Mouse (Mus musculus): ENCODE data around the gene Parvb. TPM values are rescaled to one million over a fixed set of nuclear protein-coding genes. Genes with fewer than 3 reads are reported as not detected.

The Parvb gene
- polyA plus RNA-seq, 1 experiment from 2014 or later = 15.5 TPM

DNA sequence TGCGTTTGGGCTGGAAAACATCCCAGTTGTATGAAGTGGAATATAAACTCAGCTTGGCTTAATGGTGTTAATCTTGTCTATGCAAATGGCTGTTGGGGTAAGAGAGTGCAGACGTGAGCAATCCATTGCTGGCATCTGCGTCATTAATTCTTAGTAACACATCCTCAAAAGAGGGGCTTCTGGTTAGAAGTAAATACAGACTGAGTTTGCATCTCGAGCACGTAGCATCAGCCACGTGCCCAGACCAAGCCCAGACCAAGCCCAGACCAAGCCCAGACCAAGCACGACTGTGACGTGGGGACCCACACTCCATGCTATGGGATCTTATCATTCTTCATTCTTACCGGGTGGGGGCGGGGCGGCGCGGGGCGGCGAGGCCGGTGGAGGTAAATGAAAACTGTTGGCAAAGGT lies 7.2 kb downstream of the Parvb start:
- WGBS = 14% methylated on average over 16 of the region's 16 CpGs

DNA sequence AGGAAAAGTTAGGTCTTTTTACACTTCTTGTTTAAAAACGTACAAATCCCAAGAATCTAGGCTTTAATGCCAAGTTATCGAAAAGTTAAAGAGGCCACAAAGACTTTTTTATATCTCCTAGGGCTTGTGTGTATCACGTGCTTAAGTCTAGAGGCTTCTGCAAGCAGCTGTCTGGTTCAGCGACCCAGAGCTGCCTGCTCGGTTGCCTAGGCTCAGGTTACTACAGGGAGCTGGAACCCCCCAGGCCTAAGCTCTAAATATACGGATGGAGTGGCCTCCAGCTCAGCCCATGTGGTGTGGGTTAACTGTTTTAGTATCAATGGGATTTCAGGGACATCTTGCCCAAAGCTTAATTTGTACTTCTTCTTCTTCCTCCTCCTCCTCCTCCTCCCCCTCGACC lies 9.7 kb downstream of the Parvb start:
- Histone ChIP-seq H3K4me1 (peaks cover 44% of the 10 kb centered on the region), H3K27ac (replicated peaks) (no peak overlapping the region), H3K9ac (peak overlapping the region; percentile 30), H3K9me3 (no peaks in the 10 kb centered on the region), H3K4me2 (no peak overlapping the region), H3K27me3 (replicated peaks) (no peaks in the 10 kb centered on the region), H3K4me3 (no peak overlapping the region), H3K36me3 (peaks cover 13% of the 10 kb centered on the region)
- no peak for ATAC-seq (ENCODE audit: extremely low read depth, insufficient number of reproducible peaks, low FRiP score, low TSS enrichment)
- 46% methylated on average over 7 of the region's 7 CpGs for WGBS

More for the DNA sequence above, 7.2 kb downstream of the Parvb start:
- H3K27me3 ChIP-seq (replicated peaks) = no peaks in the 10 kb centered on the region
- H3K36me3 ChIP-seq = peaks cover 24% of the 10 kb centered on the region
- H3K9me3 ChIP-seq = no peaks in the 10 kb centered on the region
- peak overlapping the region; percentile 52 for H3K9ac ChIP-seq
- H3K4me3 ChIP-seq = peak overlapping the region; percentile 16
- no peak for ATAC-seq (ENCODE audit: extremely low read depth, insufficient number of reproducible peaks, low FRiP score, low TSS enrichment)
- peak overlapping the region; percentile 58 for H3K4me2 ChIP-seq
- peaks cover 41% of the 10 kb centered on the region for H3K4me1 ChIP-seq
- H3K27ac ChIP-seq (replicated peaks) = no peak overlapping the region

- Histone ChIP-seq H3K4me2 (no peak overlapping the region), H3K27ac (replicated peaks) (peak overlapping the region; percentile 77)
- ATAC-seq (ENCODE audit: extremely low read depth, insufficient number of reproducible peaks, low FRiP score, low TSS enrichment) = no peak
Measured at GRCm38 (mm10) chr15:84245104-84245503, 13.3 kb downstream of the Parvb start.

GRCm38 (mm10) chr15:84246195-84246594 lies 14.4 kb downstream of the Parvb start:
- H3K9ac ChIP-seq = no peak overlapping the region

More at GRCm38 (mm10) chr15:84245104-84245503, 13.3 kb downstream of the Parvb start:
- Histone ChIP-seq H3K4me1 (peaks cover 27% of the 10 kb centered on the region), H3K9me3 (no peaks in the 10 kb centered on the region; the same call in 1 of the 2 replicates), H3K36me3 (peaks cover 17% of the 10 kb centered on the region), H3K4me3 (no peak overlapping the region), H3K9ac (peak overlapping the region; percentile 2; the same call in 1 of the 2 replicates), H3K27me3 (replicated peaks) (no peaks in the 10 kb centered on the region)
- 66% methylated on average over 7 of the region's 7 CpGs for WGBS

DNA sequence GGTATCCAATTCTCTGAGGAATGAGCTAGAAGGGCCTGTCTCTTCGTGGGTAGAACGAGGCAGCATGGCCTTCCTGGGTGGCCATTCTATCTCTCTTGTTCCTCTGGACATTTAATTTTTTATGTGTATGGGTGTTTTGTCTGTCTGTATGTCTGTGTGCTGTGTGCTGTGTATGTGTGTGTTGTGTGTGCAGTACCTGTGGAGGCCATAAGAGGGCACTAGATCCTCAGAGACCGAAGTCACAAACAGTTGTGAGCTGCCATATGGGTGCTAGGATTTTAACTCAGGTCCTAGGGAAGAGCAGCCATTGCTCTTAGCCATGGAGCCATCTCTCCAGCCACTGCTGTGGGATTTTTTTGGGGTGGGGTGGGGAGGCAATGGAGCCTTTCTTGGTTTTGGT lies 15.5 kb downstream of the Parvb start:
- Histone ChIP-seq H3K9ac (no peak overlapping the region), H3K27me3 (replicated peaks) (no peaks in the 10 kb centered on the region), H3K4me3 (no peak overlapping the region), H3K9me3 (no peaks in the 10 kb centered on the region; the same call in 1 of the 2 replicates), H3K4me1 (peaks cover 40% of the 10 kb centered on the region), H3K36me3 (peaks cover 17% of the 10 kb centered on the region), H3K27ac (replicated peaks) (no peak overlapping the region), H3K4me2 (no peak overlapping the region)
- ATAC-seq (ENCODE audit: extremely low read depth, insufficient number of reproducible peaks, low FRiP score, low TSS enrichment) = no peak
- WGBS = 88% methylated on average over 3 of the region's 3 CpGs

More at GRCm38 (mm10) chr15:84246195-84246594, 14.4 kb downstream of the Parvb start:
- WGBS = 86% methylated on average over 6 of the region's 6 CpGs
- Histone ChIP-seq H3K27ac (replicated peaks) (no peak overlapping the region), H3K9me3 (no peaks in the 10 kb centered on the region; the same call in 1 of the 2 replicates), H3K4me2 (no peak overlapping the region), H3K36me3 (peaks cover 17% of the 10 kb centered on the region), H3K4me1 (peaks cover 34% of the 10 kb centered on the region), H3K27me3 (replicated peaks) (no peaks in the 10 kb centered on the region), H3K4me3 (no peak overlapping the region)
- ATAC-seq (ENCODE audit: extremely low read depth, insufficient number of reproducible peaks, low FRiP score, low TSS enrichment) = no peak

- peak; percentile 52; the same call in 1 of the 2 replicates for ATAC-seq (ENCODE audit: extremely low read depth, insufficient number of reproducible peaks, low FRiP score, low TSS enrichment)
- Histone ChIP-seq H3K9ac (peak overlapping the region; percentile 72), H3K4me3 (no peak overlapping the region), H3K36me3 (peaks cover 7% of the 10 kb centered on the region; the same call in 1 of the 2 replicates), H3K27me3 (replicated peaks) (no peaks in the 10 kb centered on the region), H3K27ac (replicated peaks) (peak overlapping the region; percentile 95), H3K4me2 (peak overlapping the region; percentile 36), H3K9me3 (no peaks in the 10 kb centered on the region; the same call in 1 of the 2 replicates), H3K4me1 (peaks cover 67% of the 10 kb centered on the region)
- WGBS = 34% methylated on average over 13 of the region's 13 CpGs
Measured at GRCm38 (mm10) chr15:84251227-84251626, 19.4 kb downstream of the Parvb start.

GRCm38 (mm10) chr15:84252645-84253044 lies 20.8 kb downstream of the Parvb start:
- Histone ChIP-seq H3K4me2 (no peak overlapping the region), H3K36me3 (0 out of 2 replicates have a peak, but pooled peaks cover under 1% of the 10 kb centered on the region), H3K9ac (no peak overlapping the region), H3K27ac (replicated peaks) (peak overlapping the region; percentile 95), H3K27me3 (replicated peaks) (no peaks in the 10 kb centered on the region), H3K9me3 (no peaks in the 10 kb centered on the region), H3K4me1 (peaks cover 81% of the 10 kb centered on the region), H3K4me3 (no peak overlapping the region)
- ATAC-seq (ENCODE audit: extremely low read depth, insufficient number of reproducible peaks, low FRiP score, low TSS enrichment) = no peak
- WGBS = 81% methylated on average over 7 of the region's 7 CpGs

- WGBS = 21% methylated on average over 11 of the region's 11 CpGs
- peaks cover 87% of the 10 kb centered on the region for H3K4me1 ChIP-seq
- H3K4me2 ChIP-seq = peak overlapping the region; percentile 30
Measured at GRCm38 (mm10) chr15:84253757-84254156, 21.9 kb downstream of the Parvb start.

GRCm38 (mm10) chr15:84254387-84254786 lies 22.5 kb downstream of the Parvb start:
- H3K27ac ChIP-seq (replicated peaks) = peak overlapping the region; percentile 95
- WGBS = 48% methylated on average over 8 of the region's 8 CpGs
- no peaks in the 10 kb centered on the region for H3K27me3 ChIP-seq (replicated peaks)
- no peak overlapping the region for H3K4me3 ChIP-seq
- no peaks in the 10 kb centered on the region for H3K36me3 ChIP-seq
- no peak for ATAC-seq (ENCODE audit: extremely low read depth, insufficient number of reproducible peaks, low FRiP score, low TSS enrichment)
- peak overlapping the region; percentile 30 for H3K4me2 ChIP-seq
- peaks cover 90% of the 10 kb centered on the region for H3K4me1 ChIP-seq
- H3K9ac ChIP-seq = peak overlapping the region; percentile 68
- H3K9me3 ChIP-seq = no peaks in the 10 kb centered on the region

More at GRCm38 (mm10) chr15:84253757-84254156, 21.9 kb downstream of the Parvb start:
- Histone ChIP-seq H3K4me3 (no peak overlapping the region), H3K9ac (peak overlapping the region; percentile 68), H3K9me3 (no peaks in the 10 kb centered on the region), H3K36me3 (no peaks in the 10 kb centered on the region), H3K27me3 (replicated peaks) (no peaks in the 10 kb centered on the region), H3K27ac (replicated peaks) (peak overlapping the region; percentile 95)
- peak; percentile 70; the same call in 1 of the 2 replicates for ATAC-seq (ENCODE audit: extremely low read depth, insufficient number of reproducible peaks, low FRiP score, low TSS enrichment)

GRCm38 (mm10) chr15:84256254-84256850 lies 24.5 kb downstream of the Parvb start:
- 62% methylated on average over 12 of the region's 12 CpGs for WGBS
- H3K4me3 ChIP-seq = no peak overlapping the region
- peak overlapping the region; percentile 45; the same call in 1 of the 2 replicates for H3K27ac ChIP-seq (replicated peaks)
- peaks cover 87% of the 10 kb centered on the region for H3K4me1 ChIP-seq
- ATAC-seq (ENCODE audit: extremely low read depth, insufficient number of reproducible peaks, low FRiP score, low TSS enrichment) = no peak
- no peak overlapping the region for H3K4me2 ChIP-seq
- no peaks in the 10 kb centered on the region for H3K9me3 ChIP-seq
- 0 out of 2 replicates have a peak, but pooled peaks cover 6% of the 10 kb centered on the region for H3K36me3 ChIP-seq
- H3K9ac ChIP-seq = peak overlapping the region; percentile 40; the same call in 1 of the 2 replicates
- H3K27me3 ChIP-seq (replicated peaks) = no peaks in the 10 kb centered on the region

DNA sequence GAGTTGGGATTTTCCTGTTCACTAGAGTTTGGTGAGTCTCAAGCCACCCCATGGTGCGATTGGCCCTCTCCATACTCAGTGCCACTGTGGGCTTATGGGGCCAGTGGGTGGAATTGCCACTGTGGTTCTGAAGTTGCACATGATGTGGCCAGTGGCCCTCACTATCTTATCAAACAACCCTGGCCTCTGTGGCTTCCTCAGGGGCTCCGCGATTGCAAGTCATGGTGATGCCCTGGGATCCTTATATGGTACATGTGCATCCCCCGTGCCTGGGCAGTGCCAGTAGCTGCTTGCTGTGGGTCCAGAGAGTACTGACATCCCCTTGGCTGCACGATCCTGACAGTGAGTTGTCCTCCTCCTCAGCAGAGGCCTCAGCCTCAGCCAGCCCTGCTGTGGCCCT lies 25.0 kb downstream of the Parvb start:
- no peak for ATAC-seq (ENCODE audit: extremely low read depth, insufficient number of reproducible peaks, low FRiP score, low TSS enrichment)
- 36% methylated on average over 5 of the region's 5 CpGs for WGBS
- H3K4me1 ChIP-seq = peaks cover 82% of the 10 kb centered on the region

More for the DNA sequence above, 25.0 kb downstream of the Parvb start:
- Histone ChIP-seq H3K27me3 (replicated peaks) (no peaks in the 10 kb centered on the region), H3K4me2 (no peak overlapping the region), H3K27ac (replicated peaks) (peak overlapping the region; percentile 45; the same call in 1 of the 2 replicates), H3K9ac (peak overlapping the region; percentile 40; the same call in 1 of the 2 replicates), H3K9me3 (no peaks in the 10 kb centered on the region), H3K4me3 (no peak overlapping the region), H3K36me3 (0 out of 2 replicates have a peak, but pooled peaks cover 6% of the 10 kb centered on the region)

Data from heart, embryonic 13.5 days (tissue).